Mouse (Mus musculus) bone marrow macrophage, adult 2 months (primary cell): ENCODE measurements at regions not wholly inside any gene's neighbourhood (a gene's known extent, or its start where the extent isn't known, plus 50 kb on each side); places are given as distances from the start of the nearest gene placed in this dataset.

ENCODE experiments used
- H3K27ac ChIP-seq: 2 replicates; pipeline ENCODE4 v1.5.1; 2012; ENCODE audit warnings: low read depth, low read length; ENCODE audit not compliant: insufficient read depth
- H3K4me1 ChIP-seq: 2 replicates; pipeline ENCODE4 v1.6.1; 2012; ENCODE audit warnings: low read length; ENCODE audit not compliant: control insufficient read depth, insufficient read depth
- H3K4me3 ChIP-seq: 2 replicates; pipeline ENCODE4 v1.5.1; 2012; ENCODE audit warnings: mild to moderate bottlenecking, low read length, moderate library complexity; ENCODE audit not compliant: insufficient read depth
- CTCF ChIP-seq: IDR thresholded peaks from 2 replicates; pipeline ENCODE4 v1.5.1; 2012; ENCODE audit warnings: low read depth, mild to moderate bottlenecking, low read length, moderate library complexity
- POLR2A ChIP-seq: IDR thresholded peaks from 2 replicates; pipeline ENCODE4 v1.6.1; 2012; ENCODE audit warnings: mild to moderate bottlenecking, low read depth, low read length, borderline replicate concordance

DNA sequence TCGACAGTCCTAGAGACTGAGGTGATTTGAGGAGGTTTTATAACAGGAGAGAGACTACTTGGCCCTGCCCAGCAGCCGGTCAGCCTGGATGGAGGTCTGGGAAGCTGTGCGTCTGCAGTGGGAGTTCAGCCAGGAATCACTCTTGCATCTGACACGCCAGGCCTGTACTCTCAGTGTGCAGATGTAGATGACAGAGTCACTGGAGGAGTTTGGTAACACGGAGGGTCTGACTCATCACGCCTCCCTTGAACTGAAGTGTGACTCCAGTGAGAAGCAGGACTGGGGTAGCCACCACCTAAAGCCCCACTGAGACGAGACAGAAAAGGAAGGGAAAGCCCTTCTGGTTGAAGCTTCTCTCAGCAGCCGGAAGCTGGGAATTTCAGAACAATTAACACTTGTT, 55.9 kb downstream of the C1ql2 start:
- H3K4me1 ChIP-seq = no peaks in the 10 kb centered on the region
- no peak overlapping the region for H3K4me3 ChIP-seq
- TF ChIP-seq CTCF = no peak
- no peak for TF ChIP-seq POLR2A
- H3K27ac ChIP-seq = no peak overlapping the region

DNA sequence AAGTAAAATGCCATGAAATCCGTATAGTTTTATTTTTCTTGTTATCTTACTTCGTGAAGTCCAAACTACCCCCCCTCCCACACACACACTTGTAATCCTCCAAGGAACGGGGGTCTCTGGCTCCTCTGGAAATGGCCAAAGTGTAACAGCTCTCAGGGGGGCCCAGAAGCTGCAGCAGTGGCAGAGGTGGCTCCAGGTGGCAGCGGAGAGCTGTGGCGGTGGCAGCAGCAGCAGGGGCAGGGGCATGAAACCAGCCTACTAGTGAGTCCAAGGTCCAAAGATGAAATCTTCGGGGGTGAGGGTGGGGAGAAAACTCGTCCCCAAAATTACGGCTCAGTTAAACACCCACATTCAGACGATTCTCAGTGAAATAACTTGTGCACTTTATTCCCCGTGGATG, 62.9 kb downstream of the C1ql2 start:
- no peak overlapping the region for H3K4me3 ChIP-seq
- TF ChIP-seq CTCF (peak; percentile 26; the same call in 1 of the 2 replicates), POLR2A (no peak)
- no peak overlapping the region for H3K27ac ChIP-seq
- no peaks in the 10 kb centered on the region for H3K4me1 ChIP-seq

DNA sequence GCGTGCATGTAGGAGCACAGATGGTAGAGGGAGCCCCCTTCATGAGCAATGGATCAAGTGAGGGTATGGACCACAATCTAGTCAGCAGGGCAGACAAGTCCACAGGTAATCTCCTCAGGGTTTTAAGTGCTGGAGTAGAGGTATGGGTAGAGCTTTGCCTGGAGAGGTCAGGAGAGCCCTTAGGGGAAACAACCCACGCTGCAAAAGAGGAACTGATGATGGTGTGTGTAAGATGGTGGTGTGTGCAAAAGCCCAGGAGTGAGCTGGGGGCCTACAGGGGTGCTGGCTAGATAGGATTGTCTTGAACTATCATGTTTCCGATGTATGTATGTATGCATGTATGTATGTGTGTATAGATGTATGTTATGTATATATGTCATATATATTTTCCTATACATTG, 75.6 kb downstream of the C1ql2 start:
- Histone ChIP-seq H3K4me3 (no peak overlapping the region), H3K27ac (no peak overlapping the region), H3K4me1 (no peaks in the 10 kb centered on the region)
- TF ChIP-seq CTCF (no peak), POLR2A (no peak)
